Mouse (Mus musculus) forebrain, embryonic 14.5 days (tissue): ENCODE results near the gene Tldc2. TPM values are rescaled to one million over a fixed set of nuclear protein-coding genes. Genes with fewer than 3 reads are reported as not detected.
A peak's percentile ranks its signal among the peaks of the same experiment; 100 is the strongest.

Experiments used
- ATAC-seq: fragments of 200-750 bp; cut with Nextera tagmentation; 2 replicates; pipeline ENCODE4 v1.8.0; 2017; ENCODE audit warnings: mild to moderate bottlenecking, moderate library complexity
- DNase-seq: peaks from one replicate; pipeline ENCODE4 v3.0.0-alpha.2; 2015; ENCODE audit warnings: low spot score
- H3K27ac ChIP-seq: fragments of 300-500 bp; sonication (generic); 2 replicates; pipeline ENCODE4 v1.5.1; 2014; ENCODE audit warnings: low read depth, mild to moderate bottlenecking, control low read depth, low read length, moderate library complexity
- H3K27me3 ChIP-seq: fragments of 300-500 bp; sonication (generic); replicated peaks from 2 replicates; pipeline ENCODE4 v1.6.1; 2014; ENCODE audit warnings: low read length, control low read depth, mixed read lengths; ENCODE audit not compliant: control insufficient read depth, insufficient read depth
- H3K36me3 ChIP-seq: fragments of 300-500 bp; sonication (generic); 2 replicates; pipeline ENCODE4 v1.6.1; 2014; ENCODE audit warnings: low read length, control low read depth; ENCODE audit not compliant: control insufficient read depth, insufficient read depth
- H3K4me1 ChIP-seq: fragments of 300-500 bp; sonication (generic); 2 replicates; pipeline ENCODE4 v1.6.1; 2014; ENCODE audit warnings: antibody characterized with exemption, low read length, control low read depth; ENCODE audit not compliant: control insufficient read depth, insufficient read depth
- H3K4me2 ChIP-seq: fragments of 300-500 bp; sonication (generic); 2 replicates; pipeline ENCODE4 v1.6.1; 2014; ENCODE audit warnings: mild to moderate bottlenecking, control low read depth, low read length
- H3K4me3 ChIP-seq: fragments of 300-500 bp; sonication (generic); 2 replicates; pipeline ENCODE4 v1.5.1; 2014; ENCODE audit warnings: low read depth, low read length, control low read depth
- H3K9ac ChIP-seq: fragments of 300-500 bp; sonication (generic); 2 replicates; pipeline ENCODE4 v1.6.1; 2014; ENCODE audit warnings: mild to moderate bottlenecking, low read length, control low read depth, moderate library complexity
- H3K9me3 ChIP-seq: fragments of 300-500 bp; sonication (generic); replicated peaks from 2 replicates; pipeline ENCODE4 v1.6.1; 2016; ENCODE audit warnings: low read length, control low read depth, mixed read lengths; ENCODE audit not compliant: control insufficient read depth
- WGBS: fragments of 180-500 bp; shearing (Covaris S2); extraction: QIAGEN DNeasy Blood & Tissue Kit; methylation state at CpG from one replicate; pipeline ENCODE4 v1.1.7; 2014; 5-methylcytosine and 5-hydroxymethylcytosine counted together
- polyA plus RNA-seq: library from polyadenylated mRNA; unstranded; fragments of >200 nt; fragmentation: Nextera tagmentation; extraction: Ambion mirVana; gene quantifications from 2 replicates; pipeline ENCODE4 v1.2.1, GENCODE M21; 2014

Tldc2 gene
- polyA plus RNA-seq, 1 experiment from 2014 or later = not detected

DNA sequence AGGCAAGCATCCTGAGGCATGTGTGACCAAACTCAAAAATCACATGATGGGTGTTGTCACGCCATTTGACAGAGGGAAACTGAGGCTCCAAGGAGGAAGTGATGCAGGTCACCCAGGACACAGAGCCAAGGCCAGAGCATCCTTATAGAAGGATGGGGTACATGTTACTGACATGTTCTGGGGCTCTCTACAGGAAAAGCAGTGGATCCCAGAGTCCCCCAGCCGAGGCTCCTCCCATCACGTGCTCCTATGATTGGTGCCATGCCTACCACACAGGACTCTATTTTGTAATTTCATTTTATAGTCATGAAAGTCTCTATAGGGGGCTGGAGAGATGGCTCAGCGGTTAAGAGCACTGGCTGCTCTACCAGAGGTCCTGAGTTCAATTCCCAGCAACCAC lies 29.1 kb upstream of the Tldc2 start:
- peaks cover 16% of the 10 kb centered on the region for H3K4me1 ChIP-seq
- no peaks in the 10 kb centered on the region for H3K27me3 ChIP-seq
- H3K9me3 ChIP-seq = no peaks in the 10 kb centered on the region
- DNase-seq (no peak), ATAC-seq (no peak)
- H3K4me3 ChIP-seq = no peak overlapping the region
- 77% methylated on average over 4 of the region's 4 CpGs for WGBS
- H3K27ac ChIP-seq = peak overlapping the region; percentile 82
- H3K9ac ChIP-seq = no peak overlapping the region; the same call in 1 of the 2 replicates
- peaks cover 48% of the 10 kb centered on the region for H3K36me3 ChIP-seq
- H3K4me2 ChIP-seq = 0 out of 2 replicates have a peak overlapping the region, but pooled peaks have one; percentile 35

DNA sequence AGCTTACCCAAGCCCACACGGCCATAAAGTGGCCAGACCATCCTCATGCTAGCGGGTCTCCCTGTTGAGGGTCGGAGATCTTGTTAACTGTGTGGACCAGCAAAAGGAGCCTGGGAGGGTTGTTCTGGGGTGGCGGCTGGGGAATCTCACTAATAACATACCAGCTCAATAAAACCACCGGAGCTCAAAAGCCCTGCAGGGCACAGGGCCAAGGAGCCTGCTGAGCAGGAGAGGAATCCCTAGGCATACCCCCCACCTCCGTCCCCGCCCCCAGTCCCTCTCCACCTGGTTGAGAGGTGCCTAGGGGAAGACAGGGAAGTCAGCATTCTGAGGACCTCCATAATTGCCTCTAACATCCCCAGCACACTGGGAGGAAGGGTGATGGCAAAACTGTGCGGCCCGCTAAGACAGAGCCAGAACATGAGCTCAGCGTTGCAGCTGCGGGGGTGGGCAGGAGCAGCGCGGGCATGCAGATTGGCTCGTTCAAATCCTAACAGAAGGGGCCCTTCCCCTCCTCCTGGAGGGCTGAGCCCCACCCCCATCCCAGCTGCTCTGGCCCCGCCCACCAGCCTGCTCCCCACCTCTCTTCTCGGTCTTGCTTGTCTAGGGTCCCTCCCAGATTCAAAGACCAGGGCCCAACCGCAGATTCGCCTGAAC lies 28.4 kb upstream of the Tldc2 start:
- H3K4me2 ChIP-seq = peak overlapping the region; percentile 35
- 3% methylated on average over 18 of the region's 18 CpGs for WGBS
- H3K9ac ChIP-seq = peak overlapping the region; percentile 50
- peaks cover 22% of the 10 kb centered on the region for H3K4me1 ChIP-seq
- no peaks in the 10 kb centered on the region for H3K9me3 ChIP-seq
- H3K36me3 ChIP-seq = peaks cover 48% of the 10 kb centered on the region
- peak; percentile 94 for ATAC-seq
- peak overlapping the region; percentile 82 for H3K27ac ChIP-seq
- H3K4me3 ChIP-seq = no peak overlapping the region
- peak; percentile 94 for DNase-seq
- no peaks in the 10 kb centered on the region for H3K27me3 ChIP-seq

DNA sequence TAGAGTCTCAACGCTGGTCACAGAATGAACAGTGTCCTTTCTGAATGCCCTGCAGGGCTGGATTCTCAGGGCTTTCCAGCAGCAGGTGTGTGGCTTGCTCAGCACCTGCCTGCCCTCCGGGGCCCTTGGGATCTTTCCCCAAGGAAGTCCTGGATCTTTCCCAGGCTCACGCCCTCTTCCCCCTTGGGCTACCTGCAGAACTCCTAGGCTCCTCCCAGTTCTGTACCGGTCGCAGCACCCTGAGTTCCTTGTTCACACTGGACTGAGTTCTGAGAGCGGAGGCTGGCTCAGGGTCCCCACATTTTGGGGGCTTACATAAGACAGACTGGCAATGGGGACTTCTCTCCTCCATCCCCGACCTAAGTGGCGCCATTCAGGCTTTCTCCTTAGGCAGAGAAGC lies 27.7 kb upstream of the Tldc2 start:
- H3K27ac ChIP-seq = peak overlapping the region; percentile 82
- 0 out of 2 replicates have a peak, but pooled peaks have one; percentile 3 for ATAC-seq
- WGBS = 43% methylated on average over 8 of the region's 8 CpGs
- H3K36me3 ChIP-seq = peaks cover 43% of the 10 kb centered on the region
- peak overlapping the region; percentile 50 for H3K9ac ChIP-seq
- peaks cover 24% of the 10 kb centered on the region for H3K4me1 ChIP-seq
- H3K4me3 ChIP-seq = no peak overlapping the region
- no peaks in the 10 kb centered on the region for H3K27me3 ChIP-seq
- peak overlapping the region; percentile 35; the same call in 1 of the 2 replicates for H3K4me2 ChIP-seq
- H3K9me3 ChIP-seq = no peaks in the 10 kb centered on the region
- DNase-seq = no peak

DNA sequence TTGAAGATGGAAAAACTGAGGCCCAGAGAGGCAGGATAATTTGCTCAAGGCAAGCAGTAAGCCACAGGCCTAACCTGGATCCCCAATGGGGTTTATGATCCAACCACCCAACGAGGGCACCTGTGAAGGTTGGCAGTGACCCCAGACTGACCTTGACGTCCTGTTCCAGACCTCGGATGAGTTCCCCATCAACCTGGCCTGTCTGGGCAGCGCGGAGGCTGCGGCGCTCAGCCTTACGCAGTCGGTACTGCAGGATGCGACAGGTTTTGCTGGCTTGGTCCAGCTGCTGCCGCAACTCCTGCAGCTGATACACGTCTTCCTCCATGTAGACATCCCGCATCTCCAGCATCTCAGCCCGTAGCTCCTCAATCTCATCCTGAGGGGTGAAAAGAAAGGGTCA lies 26.8 kb upstream of the Tldc2 start:
- Histone ChIP-seq H3K27me3 (no peaks in the 10 kb centered on the region), H3K4me2 (no peak overlapping the region), H3K4me1 (peaks cover 28% of the 10 kb centered on the region), H3K4me3 (no peak overlapping the region), H3K9me3 (no peaks in the 10 kb centered on the region), H3K36me3 (peaks cover 39% of the 10 kb centered on the region), H3K27ac (no peak overlapping the region), H3K9ac (no peak overlapping the region)
- DNase-seq = no peak
- ATAC-seq = no peak
- 95% methylated on average over 14 of the region's 14 CpGs for WGBS

DNA sequence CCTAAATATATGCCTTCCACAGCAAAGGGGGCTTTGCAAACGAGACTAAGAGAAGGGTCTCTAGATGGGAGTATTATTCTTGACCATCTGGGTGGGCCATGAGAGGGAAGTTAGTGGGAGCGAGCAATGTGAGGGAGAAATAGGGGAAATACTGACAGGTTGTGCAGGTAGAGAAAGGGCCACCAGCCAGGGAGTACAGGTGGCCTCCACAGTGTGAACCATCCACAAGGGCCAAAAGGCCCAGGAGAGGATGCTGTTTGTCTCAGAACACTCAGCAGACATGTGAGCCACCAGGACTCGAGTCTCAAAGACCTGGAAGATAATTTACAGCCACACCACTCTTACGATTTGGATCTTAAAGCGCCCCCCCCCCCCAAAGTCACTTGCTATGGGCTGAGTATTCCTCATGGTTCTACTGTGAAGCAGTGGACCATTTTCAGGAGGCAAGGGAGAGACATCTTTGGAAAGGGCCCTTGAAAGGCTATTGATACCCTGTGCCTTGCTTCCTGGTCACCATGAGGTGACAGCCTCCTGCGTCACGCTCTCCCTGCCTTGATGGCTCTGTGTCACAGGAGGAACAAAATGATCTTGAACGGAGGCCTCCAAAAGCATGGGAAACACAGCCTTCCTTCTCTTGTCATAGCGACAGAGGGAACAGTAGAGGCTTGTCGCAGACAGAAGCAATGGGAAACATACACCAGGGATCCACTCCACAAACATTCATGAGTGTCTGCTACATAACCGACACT lies 26.1 kb upstream of the Tldc2 start:
- no peak for ATAC-seq
- Histone ChIP-seq H3K4me1 (peaks cover 31% of the 10 kb centered on the region), H3K27ac (no peak overlapping the region), H3K9ac (no peak overlapping the region), H3K36me3 (peaks cover 34% of the 10 kb centered on the region), H3K9me3 (no peaks in the 10 kb centered on the region), H3K4me3 (no peak overlapping the region), H3K4me2 (no peak overlapping the region), H3K27me3 (no peaks in the 10 kb centered on the region)
- 90% methylated on average over 11 of the region's 11 CpGs for WGBS
- no peak for DNase-seq

DNA sequence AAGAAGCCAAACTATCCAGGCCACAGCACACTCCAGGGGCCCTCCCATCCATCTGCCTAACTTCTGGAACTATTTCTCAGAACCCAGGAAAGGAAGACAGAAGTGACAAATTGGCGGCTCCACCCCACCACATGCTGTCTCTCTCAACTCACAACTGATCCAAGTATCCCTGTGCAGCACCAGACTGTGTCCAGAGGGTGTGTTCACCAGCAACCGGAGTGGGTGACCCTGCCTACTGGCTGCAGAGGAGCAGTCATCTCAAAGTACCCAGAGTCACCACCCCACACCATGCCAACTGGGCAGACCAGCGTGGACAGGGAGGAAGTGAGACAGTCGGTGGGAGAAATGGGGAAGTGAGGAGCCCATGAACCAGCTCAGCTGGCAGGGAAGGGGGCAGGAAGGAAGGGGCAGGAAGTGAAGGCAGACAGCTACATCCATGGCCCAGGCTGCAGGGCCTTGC lies 23.6 kb upstream of the Tldc2 start:
- Histone ChIP-seq H3K4me1 (peaks cover 24% of the 10 kb centered on the region), H3K9me3 (no peaks in the 10 kb centered on the region), H3K27me3 (no peaks in the 10 kb centered on the region), H3K9ac (0 out of 2 replicates have a peak overlapping the region, but pooled peaks have one; percentile 32), H3K4me2 (no peak overlapping the region), H3K4me3 (no peak overlapping the region), H3K27ac (peak overlapping the region; percentile 72), H3K36me3 (peaks cover 25% of the 10 kb centered on the region)
- WGBS = 79% methylated on average over 4 of the region's 4 CpGs
- DNase-seq (peak; percentile 57), ATAC-seq (peak; percentile 4; the same call in 1 of the 2 replicates)

DNA sequence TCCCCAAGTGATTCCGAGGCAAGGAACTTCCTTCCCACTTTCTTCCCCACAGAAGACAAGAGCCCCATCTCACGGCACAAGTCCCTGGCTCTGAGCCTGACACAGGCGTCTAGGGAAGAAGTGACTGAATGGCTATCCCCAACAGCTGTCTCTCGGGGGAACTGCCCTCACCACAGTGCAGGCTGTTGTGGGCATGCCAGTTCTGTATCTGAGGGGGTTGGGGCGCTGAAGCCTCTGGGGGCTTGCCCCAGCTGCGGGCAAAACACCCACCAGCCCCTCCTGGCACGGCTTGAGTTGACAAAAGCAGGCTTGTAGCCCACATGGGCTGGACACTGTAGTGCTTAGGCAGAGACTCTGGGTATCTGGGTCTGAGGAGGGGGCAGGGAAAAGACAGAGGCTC lies 22.7 kb upstream of the Tldc2 start:
- H3K4me3 ChIP-seq = no peak overlapping the region
- no peak overlapping the region for H3K27ac ChIP-seq
- H3K27me3 ChIP-seq = no peaks in the 10 kb centered on the region
- H3K4me2 ChIP-seq = no peak overlapping the region
- H3K9ac ChIP-seq = no peak overlapping the region
- peaks cover 24% of the 10 kb centered on the region for H3K4me1 ChIP-seq
- 47% methylated on average over 7 of the region's 7 CpGs for WGBS
- no peaks in the 10 kb centered on the region for H3K9me3 ChIP-seq
- H3K36me3 ChIP-seq = peaks cover 23% of the 10 kb centered on the region
- DNase-seq = peak; percentile 42
- no peak for ATAC-seq

DNA sequence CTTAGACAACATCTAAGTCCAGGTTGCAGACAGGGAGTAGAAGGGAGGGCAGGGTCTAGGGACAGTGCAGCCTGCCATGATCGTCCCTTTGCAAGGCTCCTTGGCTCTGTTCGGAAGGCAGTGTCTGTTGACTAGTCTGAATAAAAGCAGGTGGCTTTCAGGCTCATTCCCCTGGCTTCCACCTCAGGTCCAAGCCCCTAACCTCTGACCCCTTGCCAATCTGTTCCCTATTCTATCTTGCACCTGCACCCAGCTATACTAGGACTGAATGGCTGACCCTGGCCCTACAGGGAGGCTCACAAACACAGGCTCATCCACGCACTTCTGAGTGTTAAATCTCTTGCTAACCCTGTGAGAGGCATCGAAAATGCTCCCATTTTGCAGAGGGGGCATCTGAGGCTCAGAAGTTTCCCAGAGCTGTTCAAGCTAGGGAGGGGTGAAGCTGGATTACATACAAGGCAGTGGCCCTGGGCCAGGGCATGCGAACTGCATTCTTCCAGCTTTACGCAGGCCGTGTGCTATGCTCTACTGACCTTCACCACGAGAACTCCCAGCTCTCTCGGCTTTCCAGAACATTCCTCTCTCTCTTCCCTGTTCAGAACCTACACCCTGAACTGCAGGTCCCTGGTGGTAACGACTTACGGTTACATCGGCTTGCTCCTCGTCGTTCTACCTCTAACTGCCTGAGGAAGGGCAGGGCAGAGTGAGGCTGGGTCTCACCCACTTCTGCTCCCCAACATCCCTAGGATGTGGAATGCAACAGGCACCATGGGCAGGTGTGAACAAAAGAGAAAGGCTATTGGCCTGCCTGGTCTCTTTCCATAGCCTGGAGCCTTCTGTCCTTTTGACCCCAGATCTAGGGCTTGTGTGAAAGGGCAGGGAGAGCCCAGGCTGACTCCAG lies 21.6 kb upstream of the Tldc2 start:
- Histone ChIP-seq H3K27me3 (no peaks in the 10 kb centered on the region), H3K4me3 (no peak overlapping the region), H3K4me2 (no peak overlapping the region), H3K36me3 (peaks cover 12% of the 10 kb centered on the region; the same call in 1 of the 2 replicates), H3K4me1 (peaks cover 33% of the 10 kb centered on the region), H3K27ac (no peak overlapping the region), H3K9me3 (no peaks in the 10 kb centered on the region), H3K9ac (no peak overlapping the region)
- DNase-seq (no peak), ATAC-seq (no peak)
- 83% methylated on average over 14 of the region's 14 CpGs for WGBS
